Mouse (Mus musculus): ENCODE data around the gene Akr1b3. TPM values are rescaled to one million over a fixed set of nuclear protein-coding genes. Genes with fewer than 3 reads are reported as not detected.
"Not testable (repeated sequence)": the region's sequence is repeated elsewhere in the genome, so short reads cannot be mapped to it uniquely, and the experiment has no call there.

Akr1b3 gene
- total and polyA plus RNA-seq, 3 experiments, result 110 to 532 (median 151) TPM

DNA sequence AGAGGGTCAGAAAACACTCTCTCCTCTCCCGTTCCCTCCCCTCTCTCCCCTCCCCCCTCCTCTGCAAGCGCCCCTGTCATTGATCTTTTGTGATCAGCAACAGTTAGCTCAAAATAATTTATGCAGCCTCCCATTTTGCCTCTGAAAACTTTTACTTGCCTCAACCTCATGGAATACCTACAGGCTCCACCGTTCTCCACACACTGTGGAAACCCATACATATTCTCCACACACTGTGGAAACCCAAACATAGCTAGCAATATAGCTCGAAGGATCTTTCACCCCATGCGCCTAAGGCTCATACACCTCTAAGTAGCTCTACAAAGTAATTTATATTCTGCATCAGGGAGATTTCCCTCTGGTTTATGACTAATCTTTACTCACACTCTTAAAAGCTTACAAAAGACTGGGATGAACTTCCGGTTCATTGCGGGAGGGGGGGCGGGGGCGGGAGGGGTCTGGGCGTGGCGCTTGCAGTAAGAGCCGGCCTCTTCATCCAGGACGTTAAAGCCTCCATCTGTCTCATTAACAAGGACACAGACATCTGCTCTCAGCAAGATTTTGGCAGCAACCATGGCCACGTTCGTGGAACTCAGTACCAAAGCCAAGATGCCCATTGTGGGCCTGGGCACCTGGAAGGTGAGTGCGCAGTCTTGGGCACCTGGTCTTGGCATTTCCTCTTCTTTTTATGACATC lies 36.5 kb upstream of the Akr1b3 start, which contains the start of gene Akr1b8:
Gene Akr1b8 (plus strand): TSS at position 462 of the 696 bp plus-strand sequence.
- H3K27me3 ChIP-seq (ENCODE audit: control insufficient read depth in 1 of 2, insufficient read depth in 2 of 2, low read length in 2 of 2), result peaks cover 3 to 6% of the 10 kb centered on the region in 2 experiments; a peak in 3 of 4 replicates
- H3K4me1 ChIP-seq (ENCODE audit: control insufficient read depth in 1 of 2, insufficient read depth in 2 of 2, low read length in 2 of 2), result no peaks in the 10 kb centered on the region
- no peaks in the 10 kb centered on the region for H3K9me3 ChIP-seq (replicated peaks; ENCODE audit: insufficient read depth, low read length)
- no peak within 1 kb of the TSS for H3K27ac ChIP-seq (ENCODE audit: control insufficient read depth, low read depth, low read length)
- no peak for TF ChIP-seq ZC3H11A (IDR thresholded peaks at IDR 0.05; ENCODE audit: low read depth, low read length)
- TF ChIP-seq ELF1 (IDR thresholded peaks at IDR 0.05; ENCODE audit: low read depth, low read length), result no peak
- TF ChIP-seq TBP (IDR thresholded peaks at IDR 0.05; ENCODE audit: low read depth, low read length), result no peak
- no peak for TF ChIP-seq CHD2 (IDR thresholded peaks at IDR 0.05; ENCODE audit: low read length)
- TF ChIP-seq TCF12 (IDR thresholded peaks at IDR 0.05; ENCODE audit: low read depth, low read length), result no peak
- no peak for TF ChIP-seq MEF2A (IDR thresholded peaks at IDR 0.05; ENCODE audit: extremely low read depth, insufficient replicate concordance, low read depth, low read length, poor library complexity, severe bottlenecking)
- TF ChIP-seq GATA1 (IDR thresholded peaks at IDR 0.05; ENCODE audit: low read depth, low read length), result no peak
- no peak for TF ChIP-seq MYB (IDR thresholded peaks at IDR 0.05; ENCODE audit: low read depth, low read length)
- TF ChIP-seq MXI1 (IDR thresholded peaks at IDR 0.05; ENCODE audit: low read depth, low read length), result no peak
- TF ChIP-seq TAL1 (IDR thresholded peaks at IDR 0.05; ENCODE audit: low read length), result no peak
- TF ChIP-seq POLR2AphosphoS5 (IDR thresholded peaks at IDR 0.05; ENCODE audit: borderline replicate concordance, low read depth, low read length), result no peak
- no peak for TF ChIP-seq NELFE (IDR thresholded peaks at IDR 0.05; ENCODE audit: low read depth, low read length)
- no peak for TF ChIP-seq MAFK (IDR thresholded peaks at IDR 0.05; ENCODE audit: borderline replicate concordance, low read depth, low read length)
- no peak for TF ChIP-seq E2F4 (IDR thresholded peaks at IDR 0.05; ENCODE audit: borderline replicate concordance, low read depth, low read length)
- H3K4me3 ChIP-seq (ENCODE audit: control insufficient read depth in 1 of 2, insufficient read depth in 1 of 2, low read depth in 2 of 2, low read length in 2 of 2), result no peak within 1 kb of the TSS
- no peaks in the 10 kb centered on the region for H3K79me2 ChIP-seq (ENCODE audit: control insufficient read depth, insufficient read depth, low read length, poor library complexity)
- no peak within 1 kb of the TSS for H3K9ac ChIP-seq (ENCODE audit: control insufficient read depth, low read depth, low read length, poor library complexity, severe bottlenecking)
- H3K36me3 ChIP-seq (ENCODE audit: control insufficient read depth in 1 of 2, insufficient read depth in 2 of 2, low read length in 2 of 2), result no peaks in the 10 kb centered on the region
- DNase-seq (ENCODE audit: low read depth, low spot score), result no peak

DNA sequence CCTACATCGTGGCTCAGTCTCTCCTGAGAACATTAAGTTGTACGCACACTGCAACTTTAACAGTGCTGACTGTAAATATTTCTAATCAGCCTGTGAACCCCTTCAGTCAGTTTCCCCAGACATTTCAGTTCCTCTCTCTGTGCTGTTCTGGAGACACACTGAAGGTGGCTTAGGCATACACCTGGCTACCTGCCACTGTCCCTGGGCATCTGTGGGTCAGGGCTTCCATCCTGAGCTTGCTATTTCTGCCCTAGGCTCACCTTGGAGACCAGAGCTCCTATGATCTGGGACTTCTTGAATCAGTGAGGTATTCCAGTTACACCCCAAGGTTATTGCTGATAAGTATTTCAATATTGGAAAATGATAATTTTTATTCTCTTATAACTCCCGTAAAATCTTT lies 35.1 kb upstream of the Akr1b3 start:
- Histone ChIP-seq H3K27me3 (ENCODE audit: control insufficient read depth in 1 of 2, insufficient read depth in 2 of 2, low read length in 2 of 2) (peaks cover 3 to 6% of the 10 kb centered on the region in 2 experiments; a peak in 3 of 4 replicates), H3K4me3 (ENCODE audit: control insufficient read depth in 1 of 2, insufficient read depth in 1 of 2, low read depth in 2 of 2, low read length in 2 of 2) (no peak overlapping the region), H3K36me3 (ENCODE audit: control insufficient read depth in 1 of 2, insufficient read depth in 2 of 2, low read length in 2 of 2) (no peaks in the 10 kb centered on the region), H3K4me1 (ENCODE audit: control insufficient read depth in 1 of 2, insufficient read depth in 2 of 2, low read length in 2 of 2) (no peaks in the 10 kb centered on the region), H3K79me2 (ENCODE audit: control insufficient read depth, insufficient read depth, low read length, poor library complexity) (no peaks in the 10 kb centered on the region), H3K9me3 (replicated peaks; ENCODE audit: insufficient read depth, low read length) (no peaks in the 10 kb centered on the region), H3K9ac (ENCODE audit: control insufficient read depth, low read depth, low read length, poor library complexity, severe bottlenecking) (no peak overlapping the region), H3K27ac (ENCODE audit: control insufficient read depth, low read depth, low read length) (no peak overlapping the region)
- no peak for DNase-seq (ENCODE audit: low read depth, low spot score)
- TF ChIP-seq MXI1 (IDR thresholded peaks at IDR 0.05; ENCODE audit: low read depth, low read length) (no peak), GATA1 (IDR thresholded peaks at IDR 0.05; ENCODE audit: low read depth, low read length) (no peak), ZKSCAN1 (IDR thresholded peaks at IDR 0.05; ENCODE audit: low read depth, low read length) (no peak), BHLHE40 (IDR thresholded peaks at IDR 0.05; ENCODE audit: borderline replicate concordance, low read depth, low read length) (no peak), MYB (IDR thresholded peaks at IDR 0.05; ENCODE audit: low read depth, low read length) (no peak), RAD21 (IDR thresholded peaks at IDR 0.05; ENCODE audit: low read depth, low read length) (no peak), ZNF384 (IDR thresholded peaks at IDR 0.05; ENCODE audit: low read depth, low read length) (no peak), GABPA (IDR thresholded peaks at IDR 0.05; ENCODE audit: low read depth, low read length) (no peak), MAZ (IDR thresholded peaks at IDR 0.05; ENCODE audit: low read depth, low read length) (no peak), RCOR1 (IDR thresholded peaks at IDR 0.05; ENCODE audit: low read depth, low read length) (no peak)

DNA sequence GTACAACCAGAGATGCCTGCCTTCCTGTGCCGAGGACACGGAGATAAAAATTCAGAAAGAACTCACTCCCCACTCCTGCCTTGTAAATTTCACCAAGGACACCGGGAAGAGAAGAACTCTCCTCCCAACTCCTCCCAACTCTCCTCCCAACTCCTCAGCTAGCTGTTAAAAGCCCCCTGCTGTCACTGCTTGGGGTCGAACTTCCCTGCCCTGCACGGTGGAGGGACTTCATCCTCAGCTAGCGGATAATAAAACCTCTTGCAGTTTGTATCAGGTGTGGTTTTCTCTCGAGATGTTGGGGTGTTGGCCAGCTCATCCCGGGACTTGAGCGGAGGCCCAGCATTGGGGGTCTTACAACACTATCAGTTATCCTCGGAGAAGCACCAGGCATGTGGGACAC lies 34.2 kb upstream of the Akr1b3 start:
- H3K36me3 ChIP-seq (ENCODE audit: control insufficient read depth in 1 of 2, insufficient read depth in 2 of 2, low read length in 2 of 2); H3K9me3 ChIP-seq (replicated peaks; ENCODE audit: insufficient read depth, low read length); H3K4me1 ChIP-seq (ENCODE audit: control insufficient read depth in 1 of 2, insufficient read depth in 2 of 2, low read length in 2 of 2); H3K27me3 ChIP-seq (ENCODE audit: control insufficient read depth in 1 of 2, insufficient read depth in 2 of 2, low read length in 2 of 2); H3K4me3 ChIP-seq (ENCODE audit: control insufficient read depth in 1 of 2, insufficient read depth in 1 of 2, low read depth in 2 of 2, low read length in 2 of 2); H3K79me2 ChIP-seq (ENCODE audit: control insufficient read depth, insufficient read depth, low read length, poor library complexity); H3K27ac ChIP-seq (ENCODE audit: control insufficient read depth, low read depth, low read length); H3K9ac ChIP-seq (ENCODE audit: control insufficient read depth, low read depth, low read length, poor library complexity, severe bottlenecking); DNase-seq (ENCODE audit: low read depth, low spot score): not testable (repeated sequence)

Data from MEL (cell line).